Mouse (Mus musculus) kidney, adult 11 months (tissue): ENCODE measurements around the gene D16Ertd472e.
"Not testable (repeated sequence)": the region's sequence is repeated elsewhere in the genome, so short reads cannot be mapped to it uniquely, and the experiment has no call there.

Experiments
- DNase-seq: peaks from one replicate; pipeline ENCODE4 v3.0.0; 2022

Gene D16Ertd472e

GRCm38 (mm10) chr16:78564110-78564821 is 12.2 kb downstream of the D16Ertd472e start:
- no peak for DNase-seq

DNA sequence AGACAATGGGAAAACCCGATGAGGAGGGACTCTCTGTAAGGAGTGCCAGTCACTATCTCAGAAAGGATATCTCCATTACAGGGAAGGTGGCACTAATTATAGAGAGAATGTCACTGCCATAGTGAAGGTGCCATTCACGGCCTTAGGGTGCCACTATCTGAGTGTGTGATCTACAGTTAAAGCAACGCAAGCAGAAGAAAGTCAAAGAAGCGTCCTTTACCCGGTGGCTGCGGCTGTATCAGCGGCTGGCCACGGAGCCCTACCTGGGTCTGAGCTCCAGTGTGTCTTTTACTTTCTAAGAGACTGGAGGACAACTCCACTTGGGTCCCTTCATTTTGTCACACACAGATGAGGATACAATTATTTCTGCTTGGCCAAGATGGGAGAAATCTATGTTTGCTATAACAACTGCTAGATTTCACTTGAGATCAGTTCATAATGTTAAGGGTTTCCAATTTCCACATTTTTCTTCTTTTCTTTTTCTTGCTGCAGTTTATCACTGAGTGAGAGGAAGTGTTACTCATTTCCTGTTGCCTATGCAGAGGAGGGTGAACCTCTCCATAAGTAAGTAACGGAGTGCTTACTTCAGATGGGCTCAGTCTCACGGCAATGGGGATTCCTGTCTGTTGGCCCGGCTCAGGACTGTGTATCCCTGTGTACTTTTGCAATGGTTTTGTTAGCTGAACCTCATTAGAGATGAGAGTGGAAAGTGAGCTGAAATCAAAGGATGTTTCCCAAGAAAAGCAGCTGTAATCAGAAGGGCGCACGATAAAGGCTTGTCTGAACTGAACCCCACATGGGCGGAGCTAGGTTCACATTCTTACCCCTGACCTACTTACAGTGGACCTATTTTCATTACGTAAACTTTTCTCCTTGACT is 13.2 kb downstream of the D16Ertd472e start:
- DNase-seq, result no peak

- no peak for DNase-seq
These were observed 15.9 kb downstream of the D16Ertd472e start for GRCm38 (mm10) chr16:78560627-78561026.

DNA sequence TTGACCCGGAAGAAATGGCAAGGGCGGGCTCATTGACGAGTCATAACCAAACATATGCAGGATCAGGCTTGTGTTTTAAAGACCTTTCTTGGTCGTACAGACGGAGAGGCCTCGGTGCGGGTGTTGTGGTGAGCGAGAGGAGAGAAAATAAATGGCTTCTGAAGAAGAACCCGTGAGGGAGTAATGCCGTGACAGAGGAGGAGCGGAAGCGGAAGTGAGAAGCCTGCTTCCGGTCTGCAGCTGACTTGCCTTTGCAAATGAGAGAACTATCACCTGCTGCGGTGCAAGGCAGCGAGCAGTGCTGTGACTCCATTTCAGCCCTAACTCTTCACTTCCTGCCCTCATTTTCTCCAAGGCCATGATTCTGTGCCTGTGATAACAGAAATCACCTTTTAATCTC is 16.4 kb downstream of the D16Ertd472e start:
- DNase-seq, result no peak

DNA sequence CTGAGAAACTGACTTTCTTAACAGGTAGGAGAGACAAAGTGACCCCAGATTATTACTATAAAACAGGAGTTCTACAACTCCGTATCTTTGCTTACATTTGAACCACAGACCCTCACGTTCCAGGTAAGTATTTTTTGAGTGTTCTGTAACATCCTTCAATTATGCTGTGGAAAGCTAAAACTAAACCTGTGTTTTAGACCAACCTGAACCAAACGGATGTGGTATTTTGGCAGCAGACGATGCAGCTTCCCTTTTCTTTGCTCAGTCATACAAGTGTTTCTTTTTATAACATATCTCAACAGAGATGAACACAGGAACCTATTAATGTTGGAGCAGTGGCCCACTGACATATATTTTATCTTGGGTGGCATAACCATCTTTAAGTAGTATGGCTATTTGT is 18.9 kb downstream of the D16Ertd472e start:
- DNase-seq, result no peak

GRCm38 (mm10) chr16:78554911-78555648 is 21.4 kb downstream of the D16Ertd472e start:
- DNase-seq, result no peak

DNA sequence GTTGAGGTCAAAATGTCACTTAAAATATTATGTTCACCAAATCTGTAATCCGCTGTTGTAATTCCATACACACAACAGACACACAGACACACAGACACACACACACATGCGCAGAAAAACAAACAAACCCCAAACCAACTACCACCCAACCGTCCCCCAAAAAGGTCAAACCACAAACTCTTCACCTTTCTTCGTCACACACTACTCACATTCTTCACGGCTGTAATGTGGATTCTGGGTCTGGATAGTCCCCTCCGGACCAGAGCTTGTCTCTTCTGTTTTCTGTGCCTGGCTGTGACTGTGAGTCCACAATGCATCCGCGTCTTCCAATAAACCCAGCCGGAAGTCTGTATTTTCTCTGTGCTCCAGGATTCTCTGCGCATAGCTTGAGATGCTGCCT is 29.1 kb downstream of the D16Ertd472e start:
- no peak for DNase-seq

GRCm38 (mm10) chr16:78546529-78546928 is 30.0 kb downstream of the D16Ertd472e start:
- no peak for DNase-seq

DNA sequence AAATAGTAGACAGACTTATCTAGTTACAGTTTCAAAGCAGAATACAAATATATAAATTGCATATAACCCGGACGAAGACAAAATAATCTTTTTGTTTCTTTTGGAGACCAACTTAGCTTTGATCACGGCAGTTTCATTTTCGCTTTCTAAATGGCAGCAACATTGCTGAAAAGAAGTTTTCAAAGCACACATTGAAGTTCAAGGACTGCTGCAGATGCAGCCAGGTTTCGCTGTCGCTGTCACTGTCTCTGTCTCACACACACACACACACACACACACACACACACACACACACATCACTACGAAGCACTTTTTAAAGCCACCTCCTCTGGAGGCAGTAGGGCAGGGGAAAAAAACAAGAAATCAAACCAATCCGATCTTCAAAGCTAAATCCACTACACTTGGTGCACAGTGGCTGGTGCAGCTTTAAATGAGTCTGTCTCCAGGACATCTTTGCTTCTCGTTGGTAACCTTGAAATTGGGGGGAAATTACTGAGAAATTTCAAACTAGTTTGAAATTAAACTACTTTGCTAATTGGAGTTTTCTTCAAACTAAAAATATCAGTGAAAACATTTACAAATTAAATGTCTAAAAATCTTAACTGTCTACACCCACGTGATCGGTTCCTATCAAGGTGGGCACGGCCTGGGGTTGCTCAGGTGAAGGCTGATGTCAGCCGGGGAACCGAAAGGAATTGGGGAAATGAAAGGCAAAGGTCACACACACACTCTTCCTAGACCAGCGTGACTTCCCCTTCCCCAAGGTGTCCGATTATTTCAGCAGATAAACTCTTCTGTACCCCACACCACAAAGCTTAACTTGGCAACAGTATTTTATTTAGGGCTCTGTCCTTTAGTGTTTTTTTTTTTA is 35.9 kb downstream of the D16Ertd472e start:
- DNase-seq, result no peak

DNA sequence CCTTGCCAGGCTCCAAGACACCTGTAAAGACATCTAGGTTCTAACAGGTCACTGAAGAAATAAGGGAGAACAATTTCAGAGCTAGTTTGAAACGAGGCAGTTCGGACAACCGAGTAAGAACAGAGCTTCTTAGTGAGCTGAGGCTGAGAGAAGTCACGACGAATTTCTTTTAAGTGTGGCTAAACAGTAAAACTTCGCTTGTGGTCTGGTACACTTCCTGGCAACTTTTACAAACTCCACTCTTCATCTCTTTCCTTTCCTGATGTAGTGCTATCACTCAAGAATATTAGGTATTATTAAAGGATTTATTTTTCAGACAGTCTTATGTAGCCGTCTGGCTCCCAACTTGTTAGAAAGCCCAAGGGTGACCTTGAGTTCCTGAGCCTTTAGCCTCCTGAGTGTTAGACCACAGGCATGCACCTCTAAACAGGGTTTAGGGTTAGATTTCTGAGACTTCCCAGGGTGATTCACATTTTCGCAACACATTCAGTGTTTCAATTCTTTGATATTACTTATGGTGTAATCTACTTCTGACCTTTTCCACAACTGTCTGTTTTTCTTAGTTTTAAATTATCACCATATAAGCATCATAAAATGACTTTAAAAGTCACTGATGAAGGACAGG is 38.6 kb downstream of the D16Ertd472e start:
- no peak for DNase-seq

DNA sequence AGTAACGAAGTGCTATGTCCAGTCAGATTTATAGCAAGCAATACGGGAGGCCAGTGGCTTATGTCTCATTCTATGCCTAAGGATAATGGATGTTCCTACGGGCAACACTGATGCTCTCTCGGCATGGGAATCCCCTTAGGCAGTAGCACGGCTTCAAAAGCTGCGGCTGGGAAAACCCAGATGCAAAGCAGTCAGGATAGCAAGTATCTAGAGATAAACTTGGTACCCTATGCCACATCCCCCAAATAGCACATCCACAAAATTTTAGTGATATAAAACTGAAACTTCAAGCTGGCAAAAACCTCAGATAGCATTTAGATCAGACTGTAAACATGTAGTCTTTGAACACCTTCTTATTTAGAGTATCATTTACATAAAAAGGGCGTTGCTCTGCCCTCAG is 39.2 kb downstream of the D16Ertd472e start:
- no peak for DNase-seq

DNA sequence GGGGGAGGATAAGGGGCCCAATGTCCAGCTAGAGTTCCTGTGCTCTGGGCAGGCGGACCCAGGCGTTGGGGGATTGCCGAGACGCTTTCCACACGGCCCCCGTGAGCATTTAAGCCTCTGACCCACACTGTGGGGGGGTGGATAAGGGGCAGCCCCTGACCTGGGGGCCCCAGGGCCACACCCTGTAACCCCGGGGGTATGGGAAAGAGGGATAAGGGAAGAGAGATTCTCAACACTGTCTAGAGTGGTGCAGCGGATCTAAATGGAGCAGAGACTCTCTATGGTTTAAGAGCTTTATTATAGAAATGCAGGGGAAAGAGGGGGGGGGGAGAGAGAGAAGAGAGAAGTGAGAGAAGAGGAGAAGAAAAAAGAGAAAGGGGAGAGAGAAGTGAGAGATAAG is 42.0 kb downstream of the D16Ertd472e start:
- no peak for DNase-seq

DNA sequence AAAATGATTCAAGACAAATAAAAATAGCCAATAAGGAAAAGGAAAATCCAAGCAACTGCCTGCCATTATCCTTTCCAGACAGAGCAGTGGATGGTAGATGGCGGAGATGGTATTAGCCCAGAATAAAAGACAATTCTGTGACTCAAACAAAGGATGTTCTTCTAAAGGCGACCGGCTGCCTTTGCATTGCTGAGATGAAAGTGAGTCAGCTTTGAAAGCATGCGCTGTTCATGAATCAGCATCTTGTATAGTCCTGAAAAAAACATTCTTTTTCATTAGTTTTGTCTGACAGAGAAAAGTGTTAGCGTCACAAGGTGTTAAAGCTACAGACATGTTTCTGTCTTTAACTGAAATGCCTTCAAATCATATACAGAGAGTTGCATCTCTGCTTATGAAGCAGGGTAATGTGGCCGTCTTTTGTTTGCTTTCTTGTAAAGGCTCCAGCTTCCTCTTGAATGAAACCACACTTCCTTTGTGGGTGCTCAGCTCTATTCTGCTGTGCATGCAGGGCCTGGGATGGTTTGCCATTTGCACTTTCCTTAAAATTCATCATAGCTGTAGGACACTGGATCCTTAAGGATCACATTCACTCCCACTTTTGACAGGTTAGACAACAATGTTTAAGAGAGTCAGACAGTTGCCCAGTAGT is 44.4 kb downstream of the D16Ertd472e start:
- no peak for DNase-seq

DNA sequence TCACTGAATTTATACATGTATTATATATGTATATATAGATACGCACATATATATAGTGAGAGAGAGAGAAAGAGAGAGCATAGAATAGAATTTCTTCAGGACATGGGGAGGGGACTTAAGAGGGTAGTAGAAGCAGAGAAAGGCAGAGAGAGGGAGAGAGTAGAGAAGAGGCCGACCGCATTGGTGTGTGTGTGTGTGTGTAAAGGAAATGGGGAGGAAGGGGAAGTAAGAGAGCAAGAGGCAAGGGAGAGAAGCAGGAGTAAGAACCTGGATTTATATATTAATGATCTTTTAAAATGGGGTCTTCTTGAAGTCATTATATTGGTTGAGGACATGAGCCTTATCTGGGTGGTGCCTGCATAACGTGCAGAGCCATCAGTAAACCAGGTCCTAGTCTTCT is 53.5 kb downstream of the D16Ertd472e start:
- DNase-seq, result no peak

DNA sequence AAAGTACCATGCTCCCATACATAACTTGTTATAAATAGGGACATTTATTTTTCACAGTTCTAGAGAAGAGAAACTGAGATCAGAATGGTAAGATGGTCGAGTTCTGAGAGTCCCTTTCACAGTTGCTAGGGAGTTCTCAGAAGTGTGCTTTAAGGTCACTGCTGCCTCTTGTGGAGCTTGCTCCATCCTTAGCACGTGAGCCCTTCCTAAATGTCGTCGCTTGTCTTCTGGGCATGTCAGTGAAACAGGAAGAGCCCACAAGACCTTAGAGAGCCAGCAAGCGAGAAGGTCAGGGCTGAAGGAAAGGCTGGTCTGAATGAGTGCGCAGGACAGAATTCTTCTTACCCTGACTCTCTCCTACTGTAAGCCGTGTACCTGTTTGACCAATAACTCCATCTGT is 57.8 kb downstream of the D16Ertd472e start:
- DNase-seq, result no peak

GRCm38 (mm10) chr16:78517171-78517570 is 59.3 kb downstream of the D16Ertd472e start:
- DNase-seq, result no peak

GRCm38 (mm10) chr16:78511526-78511925 is 65.0 kb downstream of the D16Ertd472e start:
- DNase-seq, result no peak

DNA sequence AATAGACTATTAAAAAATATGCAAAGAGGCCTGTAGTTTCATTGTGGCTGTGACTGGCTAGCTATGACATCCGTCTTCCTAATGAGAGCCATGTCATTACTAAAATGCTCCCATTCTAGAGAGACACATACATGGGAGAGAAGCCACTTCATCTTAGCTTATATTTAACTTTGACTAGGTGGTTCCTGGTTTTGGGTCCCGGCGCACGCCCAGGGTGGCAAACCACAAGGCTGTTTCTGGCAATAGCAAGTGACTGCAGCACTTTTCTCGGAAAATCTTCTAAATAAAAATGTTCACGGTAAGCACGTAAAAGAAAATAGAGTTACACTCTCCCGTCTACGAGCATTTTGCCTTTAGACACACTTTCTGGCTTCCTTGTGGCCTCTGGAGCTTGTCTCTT is 74.0 kb downstream of the D16Ertd472e start:
- DNase-seq, result no peak

- DNase-seq, result not testable (repeated sequence)
These were observed 83.8 kb downstream of the D16Ertd472e start for GRCm38 (mm10) chr16:78492696-78493095.

GRCm38 (mm10) chr16:78490779-78491178 is 85.7 kb downstream of the D16Ertd472e start:
- no peak for DNase-seq
